24 mouse cellular contexts compared by ENCODE assay signal in the genomic region with DNA sequence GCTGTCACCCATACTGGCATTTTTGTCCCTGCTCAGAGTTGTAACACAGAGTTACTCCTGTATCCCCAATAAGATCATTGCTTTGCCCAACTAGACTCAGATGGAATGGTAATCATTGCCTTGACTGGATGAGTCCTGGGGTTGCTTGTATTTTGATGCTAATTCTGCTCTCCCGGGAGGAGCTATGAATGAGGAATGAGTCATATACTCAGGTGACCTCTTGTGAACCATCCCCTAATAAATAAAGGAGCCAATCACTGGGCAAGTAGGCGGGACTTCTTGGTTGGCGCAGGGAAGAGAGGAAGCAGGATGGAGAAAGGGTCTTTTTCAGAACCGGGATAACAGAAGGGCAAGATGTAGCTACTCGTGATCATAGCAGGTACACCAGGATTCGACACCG.
"Had no signal": no experiment of that assay in that cellular context is flagged by ENCODE, and none has a peak within 500 bp of the region (broad histone marks: within the 10 kb centered on the region; RNA-seq: fewer than 3 reads in every experiment).

No protein-coding gene starts in this region.

- H3K9me3 ChIP-seq: heart, embryonic 13.5 days; heart, embryonic 15.5 days; hindbrain, embryonic 13.5 days; hindbrain, embryonic 15.5 days; limb, embryonic 10.5 days; limb, embryonic 12.5 days; liver, embryonic 13.5 days; liver, embryonic 15.5 days had no signal

- ATAC-seq: hindbrain, postnatal 0 days; intestine, embryonic 16.5 days had no signal

- H3K4me3 ChIP-seq: heart, adult 2 months; heart, embryonic 13.5 days; heart, embryonic 15.5 days; hindbrain, embryonic 13.5 days; hindbrain, embryonic 15.5 days; layer of hippocampus, adult 2 months; left cerebral cortex, adult 2 months; limb, embryonic 10.5 days; limb, embryonic 12.5 days; liver, embryonic 13.5 days; liver, embryonic 15.5 days had no signal

- H3K9ac ChIP-seq: heart, embryonic 13.5 days; heart, embryonic 15.5 days; hindbrain, embryonic 13.5 days; hindbrain, embryonic 15.5 days; limb, embryonic 12.5 days; liver, embryonic 13.5 days; liver, embryonic 15.5 days had no signal

- H3K36me3 ChIP-seq: heart, embryonic 13.5 days; heart, embryonic 15.5 days; hindbrain, embryonic 13.5 days; hindbrain, embryonic 15.5 days; limb, embryonic 10.5 days; limb, embryonic 12.5 days; liver, embryonic 13.5 days; liver, embryonic 15.5 days had no signal

- DNase-seq: gastrocnemius, postnatal 14 days; gastrocnemius, postnatal 36 days; heart, adult 11 months; heart, adult 2 months; heart, postnatal 14 days; heart, postnatal 36 days; kidney, adult 11 months; kidney, adult 8-10 months; kidney, postnatal 10 days; kidney, postnatal 25 days; kidney, postnatal 4 days; liver; liver, embryonic 13.5 days had no signal

- H3K4me1 ChIP-seq: heart, embryonic 13.5 days; heart, embryonic 15.5 days; hindbrain, embryonic 13.5 days; hindbrain, embryonic 15.5 days; limb, embryonic 10.5 days; limb, embryonic 12.5 days; liver, embryonic 13.5 days; liver, embryonic 15.5 days had no signal

- H3K27me3 ChIP-seq: heart, embryonic 13.5 days; heart, embryonic 15.5 days; hindbrain, embryonic 13.5 days; hindbrain, embryonic 15.5 days; limb, embryonic 12.5 days; liver, embryonic 13.5 days; liver, embryonic 15.5 days had no signal

- H3K27ac ChIP-seq: heart, adult 2 months; heart, embryonic 13.5 days; heart, embryonic 15.5 days; hindbrain, embryonic 13.5 days; hindbrain, embryonic 15.5 days; hindbrain, postnatal 0 days; layer of hippocampus, adult 2 months; left cerebral cortex, adult 2 months; limb, embryonic 10.5 days; limb, embryonic 12.5 days; liver, embryonic 13.5 days; liver, embryonic 15.5 days had no signal
